Mouse (Mus musculus) heart, postnatal 0 days (tissue): ENCODE results near the gene Ttc28.

ENCODE experiments used
- CTCF ChIP-seq: IDR thresholded peaks from 2 replicates; pipeline ENCODE4 v1.5.1; 2016; ENCODE audit warnings: antibody characterized with exemption, control low read depth, low read depth
- EP300 ChIP-seq: IDR thresholded peaks from 2 replicates; pipeline ENCODE4 v1.6.1; 2016; ENCODE audit warnings: antibody characterized with exemption, low read depth

GRCm38 (mm10) chr5:110924636-110925035 is 45.0 kb downstream of the Ttc28 start:
- TF ChIP-seq CTCF (peak; percentile 22; the same call in 1 of the 2 replicates), EP300 (no peak)
